Comparison of ENCODE assay signal across 16 mouse cellular contexts in genomic region chr8:45687942-45688695, GRCm38 (mm10).
DNase-seq lines count a peak whose midpoint lies in the region; ATAC-seq lines count a peak whose summit lies in the region.
"Had no signal": no experiment of that assay in that cellular context is flagged by ENCODE, and none has a peak within 500 bp of the region (broad histone marks: within the 10 kb centered on the region; RNA-seq: fewer than 3 reads in every experiment).

No protein-coding gene starts in this region.

- H3K27ac ChIP-seq in forebrain, embryonic 12.5 days, result peak overlapping the region; percentile 63
- H3K27ac ChIP-seq in forebrain, embryonic 11.5 days (ENCODE audit: low read depth, low read length), result no peak overlapping the region
- peak overlapping the region; percentile 43 for H3K27ac ChIP-seq in kidney, embryonic 16.5 days (ENCODE audit: low read length)
- H3K27ac ChIP-seq in forebrain, embryonic 14.5 days (ENCODE audit: low read depth, low read length), result peak overlapping the region; percentile 45
- H3K27ac ChIP-seq in limb, embryonic 15.5 days, result peak overlapping the region; percentile 63; the same call in 1 of the 2 replicates
- H3K27ac ChIP-seq: lung, embryonic 15.5 days had no signal

- DNase-seq in forebrain, embryonic 11.5 days (ENCODE audit: low spot score), result no peak
- DNase-seq in kidney, postnatal 36 days, result no peak
- DNase-seq in forebrain, embryonic 14.5 days (ENCODE audit: low spot score), result no peak
- DNase-seq in c-Kit-positive CD71-positive TER-119-positive erythroid progenitor cells, embryonic 14.5 days (ENCODE audit: low spot score), result no peak
- DNase-seq in heart, postnatal 36 days, result no peak
- DNase-seq: adrenal gland, postnatal 25 days; cerebellum, adult 11 months; heart, postnatal 4 days; kidney, postnatal 10 days; layer of hippocampus, postnatal 36 days; right cerebral cortex, adult 18-20 months had no signal

- H3K9me3 ChIP-seq in forebrain, embryonic 12.5 days, result no peaks in the 10 kb centered on the region
- H3K9me3 ChIP-seq in forebrain, embryonic 11.5 days (ENCODE audit: control insufficient read depth, low read length), result no peaks in the 10 kb centered on the region
- H3K9me3 ChIP-seq in kidney, embryonic 16.5 days (ENCODE audit: low read length), result peaks cover 6% of the 10 kb centered on the region
- no peaks in the 10 kb centered on the region for H3K9me3 ChIP-seq in forebrain, embryonic 14.5 days (replicated peaks; ENCODE audit: control insufficient read depth, low read length)
- H3K9me3 ChIP-seq in limb, embryonic 15.5 days, result no peaks in the 10 kb centered on the region
- H3K9me3 ChIP-seq: lung, embryonic 15.5 days had no signal

- intact Hi-C loops in heart, postnatal 36 days (cut with DNase I), result no loop called here

- H3K27me3 ChIP-seq in forebrain, embryonic 12.5 days, result no peaks in the 10 kb centered on the region
- no peaks in the 10 kb centered on the region for H3K27me3 ChIP-seq in forebrain, embryonic 11.5 days (ENCODE audit: control insufficient read depth, insufficient read depth, low read length)
- no peaks in the 10 kb centered on the region for H3K27me3 ChIP-seq in kidney, embryonic 16.5 days (ENCODE audit: insufficient read depth, low read length)
- H3K27me3 ChIP-seq in forebrain, embryonic 14.5 days (replicated peaks; ENCODE audit: control insufficient read depth, insufficient read depth, low read length), result no peaks in the 10 kb centered on the region
- H3K27me3 ChIP-seq in limb, embryonic 15.5 days, result no peaks in the 10 kb centered on the region
- H3K27me3 ChIP-seq: lung, embryonic 15.5 days had no signal

- no peak overlapping the region for H3K9ac ChIP-seq in forebrain, embryonic 12.5 days
- no peak overlapping the region for H3K9ac ChIP-seq in forebrain, embryonic 11.5 days (ENCODE audit: low read length)
- no peak overlapping the region for H3K9ac ChIP-seq in kidney, embryonic 16.5 days (replicated peaks; ENCODE audit: low read length)
- H3K9ac ChIP-seq in forebrain, embryonic 14.5 days (ENCODE audit: low read length), result no peak overlapping the region; the same call in 1 of the 2 replicates
- no peak overlapping the region for H3K9ac ChIP-seq in limb, embryonic 15.5 days
- H3K9ac ChIP-seq: lung, embryonic 15.5 days had no signal

- H3K4me2 ChIP-seq in forebrain, embryonic 12.5 days, result no peak overlapping the region
- no peak overlapping the region for H3K4me2 ChIP-seq in forebrain, embryonic 11.5 days (ENCODE audit: low read depth, low read length, severe bottlenecking)
- peak overlapping the region; percentile 36; the same call in 1 of the 2 replicates for H3K4me2 ChIP-seq in kidney, embryonic 16.5 days (replicated peaks; ENCODE audit: low read depth, low read length)
- H3K4me2 ChIP-seq in forebrain, embryonic 14.5 days (ENCODE audit: low read length), result no peak overlapping the region
- peak overlapping the region; percentile 25; the same call in 1 of the 2 replicates for H3K4me2 ChIP-seq in limb, embryonic 15.5 days
- H3K4me2 ChIP-seq: lung, embryonic 15.5 days had no signal

- H3K4me1 ChIP-seq in forebrain, embryonic 12.5 days, result peaks cover 18% of the 10 kb centered on the region
- H3K4me1 ChIP-seq in forebrain, embryonic 11.5 days (replicated peaks; ENCODE audit: control insufficient read depth, insufficient read depth, low read length), result no peaks in the 10 kb centered on the region
- peaks cover 36% of the 10 kb centered on the region for H3K4me1 ChIP-seq in kidney, embryonic 16.5 days (ENCODE audit: insufficient read depth, low read length)
- H3K4me1 ChIP-seq in forebrain, embryonic 14.5 days (ENCODE audit: control insufficient read depth, insufficient read depth, low read length), result peaks cover 14% of the 10 kb centered on the region
- peaks cover 13% of the 10 kb centered on the region; the same call in 1 of the 2 replicates for H3K4me1 ChIP-seq in limb, embryonic 15.5 days

- WGBS in forebrain, embryonic 12.5 days, result 74% methylated on average over 12 of the region's 12 CpGs
- 83% methylated on average over 12 of the region's 12 CpGs for WGBS in forebrain, embryonic 11.5 days
- WGBS in kidney, embryonic 16.5 days, result 25% methylated on average over 12 of the region's 12 CpGs
- 63% methylated on average over 12 of the region's 12 CpGs for WGBS in forebrain, embryonic 14.5 days
- 18% methylated on average over 12 of the region's 12 CpGs for WGBS in limb, embryonic 15.5 days

- H3K4me3 ChIP-seq in forebrain, embryonic 12.5 days (replicated peaks), result no peak overlapping the region
- H3K4me3 ChIP-seq in forebrain, embryonic 11.5 days (ENCODE audit: low read depth, low read length), result no peak overlapping the region
- H3K4me3 ChIP-seq in kidney, embryonic 16.5 days (ENCODE audit: low read length), result no peak overlapping the region
- H3K4me3 ChIP-seq in forebrain, embryonic 14.5 days (ENCODE audit: low read depth, low read length), result no peak overlapping the region
- no peak overlapping the region for H3K4me3 ChIP-seq in limb, embryonic 15.5 days
- H3K4me3 ChIP-seq: erythroblast, embryonic 14.5 days; lung, embryonic 15.5 days had no signal

- ATAC-seq in forebrain, embryonic 12.5 days (ENCODE audit: low FRiP score), result peak; percentile 30; the same call in 1 of the 2 replicates
- no peak for ATAC-seq in forebrain, embryonic 11.5 days (replicated peaks; ENCODE audit: low FRiP score)
- ATAC-seq in kidney, embryonic 16.5 days (ENCODE audit: low FRiP score, low TSS enrichment), result 0 out of 2 replicates have a peak, but pooled peaks have one; percentile 24
- ATAC-seq in forebrain, embryonic 14.5 days, result peak; percentile 14; the same call in 1 of the 2 replicates
- no peak for ATAC-seq in limb, embryonic 15.5 days (ENCODE audit: insufficient number of reproducible peaks, low FRiP score, low TSS enrichment, low read depth)

- no peaks in the 10 kb centered on the region; the same call in 1 of the 2 replicates for H3K36me3 ChIP-seq in forebrain, embryonic 12.5 days (replicated peaks)
- H3K36me3 ChIP-seq in forebrain, embryonic 11.5 days (ENCODE audit: control insufficient read depth, insufficient read depth, low read length), result no peaks in the 10 kb centered on the region
- no peaks in the 10 kb centered on the region for H3K36me3 ChIP-seq in kidney, embryonic 16.5 days (ENCODE audit: insufficient read depth, low read length)
- H3K36me3 ChIP-seq in forebrain, embryonic 14.5 days (ENCODE audit: control insufficient read depth, insufficient read depth, low read length), result no peaks in the 10 kb centered on the region
- H3K36me3 ChIP-seq in limb, embryonic 15.5 days, result no peaks in the 10 kb centered on the region
- H3K36me3 ChIP-seq: lung, embryonic 15.5 days had no signal

Comparison
In these comparisons a context has a peak if more than half of its experiments do, and no peak if none do; other contexts are left out.
1. ATAC-seq: peak in forebrain, embryonic 12.5 days (single experiment), kidney, embryonic 16.5 days (single experiment) and forebrain, embryonic 14.5 days (single experiment); none in forebrain, embryonic 11.5 days (single experiment) and limb, embryonic 15.5 days (single experiment).
2. H3K4me2 ChIP-seq: peak in kidney, embryonic 16.5 days (single experiment) and limb, embryonic 15.5 days (single experiment); none in forebrain, embryonic 12.5 days (single experiment), forebrain, embryonic 11.5 days (single experiment) and forebrain, embryonic 14.5 days (single experiment).